Mouse (Mus musculus) embryonic fibroblast, embryonic 13.5 days (primary cell): ENCODE data around the gene Tex36.

Experiments used
- CTCF ChIP-seq: IDR thresholded peaks from 2 replicates; pipeline ENCODE4 v1.5.1; 2011; ENCODE audit warnings: mild to moderate bottlenecking, control low read depth, low read length, moderate library complexity, borderline replicate concordance; ENCODE audit not compliant: insufficient read depth
- POLR2A ChIP-seq: IDR thresholded peaks from 2 replicates; pipeline ENCODE4 v1.6.1; 2011; ENCODE audit warnings: low read depth, mild to moderate bottlenecking, control low read depth, low read length, moderate library complexity

- TF ChIP-seq CTCF (no peak), POLR2A (no peak)
Observed at GRCm38 (mm10) chr7:133600558-133600957, 1.4 kb downstream of the Tex36 start.
